Mouse (Mus musculus) hindbrain, embryonic 13.5 days (tissue): ENCODE measurements around the gene Trpm7. TPM values are rescaled to one million over a fixed set of nuclear protein-coding genes. Genes with fewer than 3 reads are reported as not detected.
A peak's percentile ranks its signal among the peaks of the same experiment; 100 is the strongest.
"Not testable (repeated sequence)": the region's sequence is repeated elsewhere in the genome, so short reads cannot be mapped to it uniquely, and the experiment has no call there.

ENCODE experiments used
- ATAC-seq: fragments of 200-750 bp; cut with Nextera tagmentation; 2 replicates; pipeline ENCODE4 v1.8.0; 2017; ENCODE audit warnings: moderate TSS enrichment; ENCODE audit not compliant: low FRiP score
- H3K27ac ChIP-seq: fragments of 300-500 bp; sonication (generic); 2 replicates; pipeline ENCODE4 v1.5.1; 2015; ENCODE audit warnings: inconsistent platforms, mild to moderate bottlenecking, moderate library complexity
- H3K27me3 ChIP-seq: fragments of 300-500 bp; sonication (generic); 2 replicates; pipeline ENCODE4 v1.6.1; 2015; ENCODE audit warnings: mild to moderate bottlenecking, inconsistent platforms
- H3K36me3 ChIP-seq: fragments of 300-500 bp; sonication (generic); 2 replicates; pipeline ENCODE4 v1.6.1; 2015; ENCODE audit warnings: mild to moderate bottlenecking, inconsistent platforms
- H3K4me1 ChIP-seq: fragments of 300-500 bp; sonication (generic); replicated peaks from 2 replicates; pipeline ENCODE4 v1.6.1; 2015; ENCODE audit warnings: inconsistent platforms
- H3K4me2 ChIP-seq: fragments of 300-500 bp; sonication (generic); 2 replicates; pipeline ENCODE4 v1.6.1; 2015; ENCODE audit warnings: inconsistent platforms, mild to moderate bottlenecking, moderate library complexity
- H3K4me3 ChIP-seq: fragments of 300-500 bp; sonication (generic); 2 replicates; pipeline ENCODE4 v1.5.1; 2015; ENCODE audit warnings: mild to moderate bottlenecking, inconsistent platforms
- H3K9ac ChIP-seq: fragments of 300-500 bp; sonication (generic); 2 replicates; pipeline ENCODE4 v1.6.1; 2015; ENCODE audit warnings: mild to moderate bottlenecking, inconsistent platforms
- H3K9me3 ChIP-seq: fragments of 300-500 bp; sonication (generic); 2 replicates; pipeline ENCODE4 v1.6.1; 2016; ENCODE audit warnings: inconsistent platforms
- WGBS: fragments of 180-500 bp; shearing (Covaris S2); methylation state at CpG from one replicate; pipeline ENCODE4 v1.1.7; 2015; 5-methylcytosine and 5-hydroxymethylcytosine counted together
- polyA plus RNA-seq: library from polyadenylated mRNA; unstranded; fragments of >200 nt; fragmentation: Nextera tagmentation; extraction: Ambion mirVana; gene quantifications from 2 replicates; pipeline ENCODE4 v1.2.1, GENCODE M21; 2015

Gene Trpm7
- polyA plus RNA-seq, 1 experiment from 2014 or later = 36.9 TPM

DNA sequence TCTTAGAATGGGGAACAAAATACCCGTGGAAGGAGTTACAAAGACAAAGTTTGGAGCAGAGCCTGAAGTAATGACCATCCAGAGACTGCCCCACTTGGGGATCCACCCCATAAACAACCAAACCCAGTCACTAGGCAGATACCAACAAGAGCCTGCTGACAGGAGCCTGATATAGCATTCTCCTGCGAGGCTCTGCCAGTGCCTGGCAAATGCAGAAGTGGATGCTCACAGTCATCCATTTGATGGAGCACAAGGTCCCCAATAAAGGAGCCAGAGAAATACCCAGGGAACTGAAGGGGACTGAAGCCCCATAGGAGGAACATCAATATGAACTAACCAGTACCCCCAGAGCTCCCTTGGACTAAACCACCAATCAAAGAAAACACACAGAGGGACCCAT lies 6.7 kb upstream of the Trpm7 start:
- H3K9ac ChIP-seq, H3K9me3 ChIP-seq, H3K4me1 ChIP-seq, H3K27ac ChIP-seq, H3K4me2 ChIP-seq, H3K4me3 ChIP-seq, H3K27me3 ChIP-seq, H3K36me3 ChIP-seq, ATAC-seq: not testable (repeated sequence)
- WGBS = 65% methylated on average over 2 of the region's 2 CpGs

DNA sequence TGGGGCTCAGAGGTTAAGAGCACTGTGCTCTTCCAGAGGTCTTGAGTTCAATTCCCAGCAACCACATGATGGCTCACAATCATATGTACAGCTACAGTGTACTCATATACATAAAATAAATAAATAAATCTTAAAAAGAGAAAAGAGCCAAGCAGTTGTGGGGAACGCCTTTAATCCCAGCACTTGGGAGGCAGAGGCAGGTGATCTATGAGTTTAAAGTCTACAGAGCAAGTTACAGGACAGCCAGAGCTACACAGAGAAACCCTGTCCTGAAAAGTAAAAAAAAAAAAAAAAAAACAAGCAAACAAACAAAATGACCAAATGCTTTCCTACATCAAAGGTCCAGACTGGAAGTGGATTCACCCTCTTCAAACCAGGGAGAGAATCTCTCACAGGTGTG lies 2.0 kb upstream of the Trpm7 start:
- Histone ChIP-seq H3K9ac (no peak overlapping the region), H3K4me2 (no peak overlapping the region), H3K4me1 (peaks cover 18% of the 10 kb centered on the region), H3K9me3 (no peaks in the 10 kb centered on the region), H3K27ac (no peak overlapping the region), H3K27me3 (no peaks in the 10 kb centered on the region), H3K4me3 (no peak overlapping the region), H3K36me3 (no peaks in the 10 kb centered on the region)
- ATAC-seq = no peak
- 97% methylated on average over 1 of the region's 1 CpGs for WGBS

DNA sequence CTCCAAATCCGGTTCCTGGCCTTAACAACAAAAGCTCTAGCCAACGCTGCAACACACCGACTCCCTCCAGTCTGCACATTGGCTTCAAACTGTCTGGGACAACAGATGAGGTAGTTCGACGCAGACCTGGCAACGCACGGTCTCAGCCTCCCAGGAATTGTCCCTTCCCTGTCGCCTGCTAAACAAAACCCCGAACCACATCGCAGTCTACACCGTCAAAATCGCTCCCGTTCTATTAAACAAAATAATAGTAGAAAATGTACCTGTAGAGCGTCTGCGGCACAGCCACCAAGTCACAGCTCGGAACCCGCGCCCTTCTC lies 554 bp downstream of the Trpm7 start:
- peak; percentile 77 for ATAC-seq

DNA sequence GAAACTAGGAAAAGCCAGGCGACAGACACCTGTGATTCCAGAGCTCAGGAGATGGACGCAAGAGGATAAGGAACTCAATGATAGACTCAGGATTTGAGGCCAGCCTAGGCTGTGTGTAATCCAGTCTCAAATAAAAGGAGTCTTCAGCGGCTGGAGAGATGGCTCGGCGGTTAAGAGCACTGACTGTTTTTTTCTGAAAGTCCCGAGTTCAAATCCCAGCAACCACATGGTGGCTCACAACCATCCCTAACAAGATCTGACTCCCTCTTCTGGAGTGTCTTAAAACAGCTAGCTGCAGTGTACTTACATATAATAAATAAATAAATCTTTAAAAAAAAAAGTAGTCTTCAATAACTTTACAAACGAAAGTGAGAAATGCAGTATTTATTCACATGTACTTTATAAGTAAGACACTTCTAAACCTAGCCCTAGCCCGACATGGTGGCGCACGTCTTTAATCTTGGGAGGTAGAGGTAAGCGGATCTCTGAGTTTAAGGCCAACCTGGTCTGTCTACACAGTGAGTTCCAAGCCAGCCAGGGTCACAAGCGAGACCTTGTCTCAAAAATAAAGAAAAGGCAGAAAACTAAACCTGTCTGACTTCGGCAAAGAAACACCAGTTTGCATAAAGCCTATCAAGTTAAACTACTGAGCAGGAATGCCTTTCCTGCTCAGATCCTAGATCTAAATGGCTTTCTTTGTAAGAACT lies 1.1 kb downstream of the Trpm7 start:
- no peak for ATAC-seq
- H3K9ac ChIP-seq = peak overlapping the region; percentile 92
- H3K36me3 ChIP-seq = no peaks in the 10 kb centered on the region
- peak overlapping the region; percentile 88 for H3K4me3 ChIP-seq
- peak overlapping the region; percentile 76 for H3K4me2 ChIP-seq
- H3K4me1 ChIP-seq = peaks cover 24% of the 10 kb centered on the region
- H3K27ac ChIP-seq = peak overlapping the region; percentile 98
- H3K27me3 ChIP-seq = no peaks in the 10 kb centered on the region
- no peaks in the 10 kb centered on the region for H3K9me3 ChIP-seq
- WGBS = 30% methylated on average over 13 of the region's 13 CpGs

More for the DNA sequence above, 554 bp downstream of the Trpm7 start:
- H3K4me3 ChIP-seq = peak overlapping the region; percentile 88
- H3K4me1 ChIP-seq = peaks cover 24% of the 10 kb centered on the region
- no peaks in the 10 kb centered on the region for H3K27me3 ChIP-seq
- H3K4me2 ChIP-seq = peak overlapping the region; percentile 76
- H3K9me3 ChIP-seq = no peaks in the 10 kb centered on the region
- H3K9ac ChIP-seq = peak overlapping the region; percentile 92
- under 1% methylated on average over 18 of the region's 18 CpGs for WGBS
- peak overlapping the region; percentile 98 for H3K27ac ChIP-seq
- H3K36me3 ChIP-seq = no peaks in the 10 kb centered on the region

DNA sequence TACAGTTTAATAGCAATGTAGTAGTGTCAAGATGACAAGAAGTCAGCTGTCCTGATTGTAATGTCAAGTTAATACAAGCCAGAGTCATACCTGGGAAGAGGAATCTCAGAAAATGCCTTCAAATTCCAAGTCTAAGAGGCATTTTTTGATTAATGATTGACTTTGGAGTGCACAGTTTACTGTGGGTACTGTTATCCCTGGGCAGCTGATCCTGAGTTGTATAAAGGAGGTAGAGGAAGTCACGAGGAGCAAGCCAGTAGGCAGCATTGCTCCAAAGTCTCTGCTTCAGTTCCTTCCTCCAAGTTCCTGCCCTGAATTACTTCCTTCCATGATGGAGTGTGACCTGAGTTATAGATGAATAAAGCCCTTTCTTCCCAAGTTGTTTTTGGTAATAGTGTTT lies 9.7 kb downstream of the Trpm7 start:
- H3K9me3 ChIP-seq = no peaks in the 10 kb centered on the region
- no peak for ATAC-seq
- no peaks in the 10 kb centered on the region for H3K27me3 ChIP-seq
- no peaks in the 10 kb centered on the region for H3K36me3 ChIP-seq
- no peaks in the 10 kb centered on the region for H3K4me1 ChIP-seq
- H3K4me2 ChIP-seq = no peak overlapping the region
- WGBS = 96% methylated on average over 1 of the region's 1 CpGs
- no peak overlapping the region for H3K27ac ChIP-seq
- H3K9ac ChIP-seq = no peak overlapping the region
- H3K4me3 ChIP-seq = no peak overlapping the region

DNA sequence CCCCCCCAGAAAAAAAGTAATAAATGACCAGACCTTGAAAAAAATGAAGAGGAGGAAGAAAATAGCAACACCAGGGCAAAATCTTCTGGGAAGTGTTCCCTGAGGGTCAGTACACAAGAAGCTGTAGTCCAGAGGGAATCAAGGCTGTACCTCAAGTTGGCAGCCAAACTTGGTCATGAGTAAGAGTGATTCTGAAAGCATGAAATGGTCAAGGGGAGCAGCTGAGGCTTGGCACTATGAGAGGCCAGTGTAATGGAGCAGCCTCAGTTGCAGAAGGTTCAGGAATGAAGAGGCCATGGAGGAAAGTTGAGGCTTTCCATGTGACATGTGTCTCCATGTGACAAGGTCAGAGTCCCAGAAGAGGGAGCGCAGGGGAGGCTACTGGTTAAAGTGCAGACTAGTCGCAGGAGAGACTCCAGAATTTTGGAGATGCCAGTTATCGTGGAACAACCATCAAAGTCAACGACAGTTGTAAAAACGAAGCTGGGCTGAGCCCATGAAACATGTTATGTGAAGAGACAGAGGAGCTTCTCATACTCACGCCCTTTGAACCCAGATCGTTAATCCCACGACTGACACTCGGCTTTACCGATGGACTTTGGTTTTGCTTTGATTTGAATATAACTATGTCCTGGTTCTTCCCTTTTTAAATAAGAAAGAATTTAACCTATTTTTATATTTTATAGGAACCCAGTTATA lies 10.4 kb downstream of the Trpm7 start:
- no peak for ATAC-seq

DNA sequence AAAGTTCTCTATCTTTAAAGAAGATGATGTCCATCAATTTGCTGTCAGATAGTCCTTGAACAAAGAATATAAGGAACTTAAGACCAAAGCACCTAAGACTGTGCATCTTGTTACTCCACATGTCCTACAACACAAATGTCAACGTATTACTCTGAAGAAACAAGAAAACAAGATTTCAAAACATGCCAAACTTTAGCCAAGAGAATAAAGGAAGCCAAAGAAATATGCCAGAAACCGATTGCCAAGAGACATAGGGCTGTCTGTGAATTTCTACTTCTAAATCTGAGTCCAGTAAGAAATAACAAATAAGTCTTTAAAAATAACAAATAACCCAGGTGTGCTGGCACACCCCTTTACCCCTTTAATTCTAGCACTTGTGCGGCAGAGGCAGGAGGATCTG lies 11.0 kb downstream of the Trpm7 start:
- H3K36me3 ChIP-seq = no peaks in the 10 kb centered on the region
- ATAC-seq = no peak
- no peaks in the 10 kb centered on the region for H3K9me3 ChIP-seq
- no peak overlapping the region for H3K4me2 ChIP-seq
- H3K4me3 ChIP-seq = no peak overlapping the region
- no peak overlapping the region for H3K27ac ChIP-seq
- WGBS = 95% methylated on average over 3 of the region's 3 CpGs
- no peaks in the 10 kb centered on the region for H3K27me3 ChIP-seq
- H3K4me1 ChIP-seq = no peaks in the 10 kb centered on the region
- H3K9ac ChIP-seq = no peak overlapping the region

More for the DNA sequence above, 10.4 kb downstream of the Trpm7 start:
- WGBS = 90% methylated on average over 10 of the region's 10 CpGs
- Histone ChIP-seq H3K4me2 (no peak overlapping the region), H3K4me3 (no peak overlapping the region), H3K9me3 (no peaks in the 10 kb centered on the region), H3K36me3 (no peaks in the 10 kb centered on the region), H3K27ac (no peak overlapping the region), H3K4me1 (no peaks in the 10 kb centered on the region), H3K9ac (no peak overlapping the region), H3K27me3 (no peaks in the 10 kb centered on the region)

DNA sequence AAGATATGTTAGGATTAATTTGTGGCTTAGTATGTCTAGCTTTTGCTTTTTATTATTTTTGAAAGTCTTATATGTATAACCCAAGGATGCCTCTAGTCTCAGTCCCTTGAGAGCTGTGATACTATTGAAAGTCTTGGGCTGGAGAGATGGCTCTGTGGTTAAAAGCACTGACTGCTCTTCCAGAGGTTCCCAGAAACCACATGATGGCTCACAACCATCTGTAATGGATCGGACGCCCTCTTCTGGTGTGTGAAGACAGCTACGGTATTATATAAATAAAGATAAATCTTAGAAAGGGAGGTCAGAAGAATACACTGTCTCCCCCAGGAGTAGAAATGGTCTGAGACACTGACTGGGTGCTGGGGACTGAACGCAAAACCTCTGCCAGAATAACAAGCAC lies 31.3 kb downstream of the Trpm7 start:
- Histone ChIP-seq H3K27ac (no peak overlapping the region), H3K4me3 (no peak overlapping the region), H3K36me3 (peaks cover 40% of the 10 kb centered on the region), H3K4me2 (no peak overlapping the region), H3K9me3 (no peaks in the 10 kb centered on the region), H3K27me3 (no peaks in the 10 kb centered on the region), H3K4me1 (no peaks in the 10 kb centered on the region), H3K9ac (no peak overlapping the region)
- ATAC-seq = no peak
- 92% methylated on average over 4 of the region's 4 CpGs for WGBS

DNA sequence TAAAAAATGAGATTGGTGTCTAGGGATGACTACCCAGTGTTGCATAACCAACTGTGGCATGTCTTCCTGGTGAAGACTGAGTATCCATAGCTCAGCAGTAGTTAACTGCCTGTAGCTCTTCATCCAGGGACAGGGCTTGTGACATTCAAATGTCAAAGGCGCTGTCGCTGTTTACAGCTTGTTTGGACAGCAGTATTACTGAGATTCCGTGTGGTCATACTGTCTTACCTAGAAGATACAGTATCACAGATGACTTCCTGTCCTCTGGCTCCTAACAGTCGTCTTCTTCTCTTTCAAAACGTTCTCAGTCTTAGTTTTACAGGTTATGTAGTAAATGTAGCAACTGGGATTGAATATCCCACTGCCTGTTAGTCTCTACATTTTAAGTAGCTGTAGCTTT lies 37.2 kb downstream of the Trpm7 start:
- 94% methylated on average over 5 of the region's 5 CpGs for whole genome bisulfite sequencing
- H3K36me3 ChIP-seq = peaks cover 52% of the 10 kb centered on the region

DNA sequence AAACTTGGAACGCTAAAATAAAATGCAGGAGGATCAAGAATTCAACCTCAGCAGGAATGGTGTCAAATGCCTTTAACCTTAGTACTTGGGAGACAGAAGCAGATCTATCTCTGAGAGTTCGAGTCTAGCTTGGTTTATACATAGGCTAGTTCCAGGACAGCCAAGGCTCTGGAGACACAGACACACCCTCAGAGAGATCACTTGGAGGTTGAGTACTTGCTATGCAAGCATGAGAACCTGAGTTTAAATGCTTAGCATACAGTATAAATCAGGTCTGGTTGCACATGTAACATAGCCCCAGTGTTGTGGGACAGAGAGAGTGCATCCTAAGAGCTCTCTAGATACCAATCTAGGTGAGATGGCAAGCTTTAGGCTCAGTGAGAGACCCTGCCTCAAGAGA lies 58.6 kb downstream of the Trpm7 start:
- Histone ChIP-seq H3K4me3 (no peak overlapping the region), H3K4me1 (no peaks in the 10 kb centered on the region), H3K27me3 (no peaks in the 10 kb centered on the region), H3K9ac (no peak overlapping the region), H3K4me2 (no peak overlapping the region), H3K36me3 (peaks cover 50% of the 10 kb centered on the region), H3K9me3 (no peaks in the 10 kb centered on the region), H3K27ac (no peak overlapping the region)
- WGBS = 81% methylated on average over 2 of the region's 2 CpGs
- no peak for ATAC-seq

More for the DNA sequence above, 37.2 kb downstream of the Trpm7 start:
- no peak overlapping the region for H3K27ac ChIP-seq
- H3K4me3 ChIP-seq = no peak overlapping the region
- no peak overlapping the region for H3K9ac ChIP-seq
- H3K4me2 ChIP-seq = no peak overlapping the region
- H3K4me1 ChIP-seq = no peaks in the 10 kb centered on the region
- H3K9me3 ChIP-seq = no peaks in the 10 kb centered on the region
- no peak for ATAC-seq
- H3K27me3 ChIP-seq = no peaks in the 10 kb centered on the region

DNA sequence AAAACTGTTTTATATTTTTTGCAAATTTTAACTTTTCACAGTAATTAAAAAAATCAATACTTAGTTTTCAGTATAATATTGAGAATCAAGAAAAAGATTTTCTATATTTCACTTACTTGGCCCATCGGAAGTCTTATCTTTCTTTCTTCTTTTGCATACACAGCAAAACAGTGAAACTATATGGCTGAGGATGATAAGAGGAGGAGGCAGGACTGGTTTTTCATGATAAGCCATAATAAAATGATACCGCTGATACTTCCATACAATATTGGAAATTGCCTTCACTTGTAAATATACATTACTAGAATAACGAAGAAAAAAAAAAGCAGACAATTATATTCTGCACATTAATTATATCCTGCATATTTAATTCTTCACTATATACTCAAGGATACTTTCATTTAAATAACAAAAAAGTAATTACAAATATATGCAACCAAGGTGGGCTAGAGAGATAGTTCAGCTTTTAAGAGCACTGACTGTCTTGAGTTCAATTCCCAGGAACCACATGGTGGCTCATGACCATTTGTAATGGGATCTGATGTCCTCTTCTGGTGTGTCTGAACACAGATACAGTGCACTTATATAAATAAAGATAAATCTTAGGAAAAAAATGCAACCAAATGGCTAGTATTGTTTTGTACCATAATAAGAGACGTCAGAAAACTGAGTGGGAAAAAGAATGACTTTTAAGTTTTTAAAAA lies 59.2 kb downstream of the Trpm7 start:
- no peak overlapping the region for H3K9ac ChIP-seq
- peaks cover 53% of the 10 kb centered on the region for H3K36me3 ChIP-seq

DNA sequence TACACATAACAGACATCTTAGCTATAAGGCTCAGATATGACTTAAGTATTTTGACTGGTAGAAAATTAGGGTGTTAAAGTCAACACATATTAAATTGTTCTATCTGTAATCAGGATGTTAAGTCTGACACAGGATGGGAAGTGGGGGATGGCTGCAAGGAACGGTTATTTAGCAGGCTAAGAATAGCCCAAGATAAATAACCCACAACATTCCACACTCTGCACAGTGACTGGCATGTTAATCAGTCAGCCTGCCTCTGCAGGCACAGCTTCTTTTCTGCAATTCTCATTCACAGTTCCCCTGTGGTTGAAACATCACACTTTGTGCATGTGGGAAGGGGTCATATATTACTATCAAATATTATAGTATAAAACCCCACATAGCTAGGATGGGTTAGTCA lies 60.2 kb downstream of the Trpm7 start:
- no peak overlapping the region for H3K4me3 ChIP-seq
- H3K27me3 ChIP-seq = no peaks in the 10 kb centered on the region
- H3K9me3 ChIP-seq = no peaks in the 10 kb centered on the region
- H3K4me2 ChIP-seq = no peak overlapping the region
- no peak for ATAC-seq
- 0 out of 2 replicates have a peak overlapping the region, but pooled peaks have one; percentile 24 for H3K9ac ChIP-seq
- H3K27ac ChIP-seq = no peak overlapping the region
- H3K36me3 ChIP-seq = peaks cover 57% of the 10 kb centered on the region
- 39% methylated on average over 1 of the region's 1 CpGs for WGBS
- H3K4me1 ChIP-seq = no peaks in the 10 kb centered on the region

More for the DNA sequence above, 59.2 kb downstream of the Trpm7 start:
- no peaks in the 10 kb centered on the region for H3K9me3 ChIP-seq
- ATAC-seq = no peak
- no peak overlapping the region for H3K27ac ChIP-seq
- no peaks in the 10 kb centered on the region for H3K4me1 ChIP-seq
- no peaks in the 10 kb centered on the region for H3K27me3 ChIP-seq
- H3K4me2 ChIP-seq = no peak overlapping the region
- WGBS = 92% methylated on average over 4 of the region's 4 CpGs
- no peak overlapping the region for H3K4me3 ChIP-seq
